Mouse (Mus musculus) liver, embryonic 11.5 days (tissue): ENCODE measurements around the gene Tapt1. TPM values are rescaled to one million over a fixed set of nuclear protein-coding genes. Genes with fewer than 3 reads are reported as not detected.

Source experiments
- ATAC-seq: fragments of 200-750 bp; cut with Nextera tagmentation; replicated peaks from 2 replicates; pipeline ENCODE4 v1.8.0; 2017; ENCODE audit warnings: moderate number of reproducible peaks, mild to moderate bottlenecking, moderate TSS enrichment, moderate library complexity; ENCODE audit not compliant: low FRiP score
- DNase-seq: peaks from one replicate; pipeline ENCODE4 v3.0.0-alpha.2; 2017; ENCODE audit warnings: low spot score
- H3K27ac ChIP-seq: fragments of 300-500 bp; sonication (generic); 2 replicates; pipeline ENCODE4 v1.5.1; 2014; ENCODE audit warnings: mild to moderate bottlenecking, low read depth, low read length, control low read depth
- H3K27me3 ChIP-seq: fragments of 300-500 bp; sonication (generic); replicated peaks from 2 replicates; pipeline ENCODE4 v1.6.1; 2014; ENCODE audit warnings: low read length, mixed read lengths; ENCODE audit not compliant: control insufficient read depth, insufficient read depth
- H3K36me3 ChIP-seq: fragments of 300-500 bp; sonication (generic); 2 replicates; pipeline ENCODE4 v1.6.1; 2014; ENCODE audit warnings: mild to moderate bottlenecking, low read length, moderate library complexity, mixed read lengths; ENCODE audit not compliant: control insufficient read depth, insufficient read depth
- H3K4me1 ChIP-seq: fragments of 300-500 bp; sonication (generic); replicated peaks from 2 replicates; pipeline ENCODE4 v1.6.1; 2014; ENCODE audit warnings: low read length, mixed read lengths; ENCODE audit not compliant: control insufficient read depth, insufficient read depth
- H3K4me2 ChIP-seq: fragments of 300-500 bp; sonication (generic); 2 replicates; pipeline ENCODE4 v1.6.1; 2014; ENCODE audit warnings: mild to moderate bottlenecking, control low read depth, moderate library complexity
- H3K4me3 ChIP-seq: fragments of 300-500 bp; sonication (generic); 2 replicates; pipeline ENCODE4 v1.5.1; 2014; ENCODE audit warnings: low read depth, low read length, control low read depth
- H3K9ac ChIP-seq: fragments of 300-500 bp; sonication (generic); 2 replicates; pipeline ENCODE4 v1.6.1; 2014; ENCODE audit warnings: low read depth, low read length, control low read depth
- H3K9me3 ChIP-seq: fragments of 300-500 bp; sonication (generic); 2 replicates; pipeline ENCODE4 v1.6.1; 2016; ENCODE audit warnings: low read length, inconsistent platforms, mixed read lengths; ENCODE audit not compliant: control insufficient read depth
- WGBS: fragments of 180-500 bp; shearing (Covaris S2); extraction: QIAGEN DNeasy Blood & Tissue Kit; methylation state at CpG from one replicate; pipeline ENCODE4 v1.1.7; 2014; 5-methylcytosine and 5-hydroxymethylcytosine counted together
- polyA plus RNA-seq: library from polyadenylated mRNA; unstranded; fragments of >200 nt; fragmentation: Nextera tagmentation; extraction: Ambion mirVana; gene quantifications from 2 replicates; pipeline ENCODE4 v1.2.1, GENCODE M21; 2014

Tapt1 gene
- polyA plus RNA-seq, 1 experiment from 2014 or later: 49.7 TPM

DNA sequence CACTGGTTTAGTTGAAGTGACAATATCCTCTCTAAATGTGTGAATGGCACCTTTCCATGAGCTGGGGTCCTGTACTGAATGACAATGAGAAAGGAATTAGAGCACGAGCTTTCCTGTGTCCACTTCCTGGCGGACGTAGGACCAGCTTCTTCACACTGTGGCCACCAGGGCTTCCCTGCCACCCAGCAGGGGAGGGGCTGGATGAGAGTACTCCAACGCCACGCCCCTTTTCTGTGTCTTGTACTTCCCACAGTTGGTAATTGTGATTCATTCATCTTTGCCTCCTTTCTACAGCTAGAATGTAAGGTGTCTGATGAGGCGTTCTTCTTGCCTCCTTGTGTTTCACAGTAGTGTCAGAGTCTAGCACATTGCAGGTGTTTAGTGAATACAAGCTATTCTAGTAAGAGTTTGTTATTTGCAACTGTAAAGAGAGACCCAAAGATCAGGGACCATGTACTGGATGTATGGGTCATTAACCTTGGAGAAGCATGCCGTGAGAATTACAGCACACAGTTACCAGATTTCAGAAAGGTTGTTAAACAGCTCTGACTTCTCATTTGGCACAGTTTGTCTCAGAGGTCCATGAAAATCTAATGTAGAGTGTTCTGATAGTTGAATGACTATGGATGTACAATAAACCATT is 29.5 kb upstream of the Tapt1 start:
- H3K36me3 ChIP-seq: no peaks in the 10 kb centered on the region
- H3K4me3 ChIP-seq: no peak overlapping the region
- H3K27ac ChIP-seq: no peak overlapping the region
- no peak overlapping the region for H3K9ac ChIP-seq
- 57% methylated on average over 7 of the region's 7 CpGs for WGBS
- H3K9me3 ChIP-seq: no peaks in the 10 kb centered on the region
- ATAC-seq: 0 out of 2 replicates have a peak, but pooled peaks have one; percentile 36
- H3K4me2 ChIP-seq: no peak overlapping the region
- no peaks in the 10 kb centered on the region for H3K27me3 ChIP-seq
- DNase-seq: no peak
- no peaks in the 10 kb centered on the region for H3K4me1 ChIP-seq

DNA sequence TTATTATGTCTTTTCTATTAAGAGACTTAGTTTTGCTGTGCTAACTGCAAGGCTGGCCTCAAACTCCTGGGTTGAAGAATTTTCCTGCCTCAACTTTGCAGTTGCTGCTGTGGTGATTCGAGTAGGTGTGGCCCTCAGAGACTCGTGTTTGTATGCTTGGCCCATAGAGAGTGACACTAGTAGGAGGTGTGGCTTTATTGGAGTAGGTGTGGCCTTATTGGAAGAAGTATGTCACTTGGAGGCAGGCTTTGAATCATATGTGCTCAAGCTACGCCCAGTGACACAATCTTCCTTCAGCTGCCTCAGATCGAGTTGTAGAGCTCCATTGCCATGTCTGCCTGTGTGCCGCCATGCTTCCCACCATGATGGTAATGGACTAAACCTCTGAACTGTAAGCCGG is 27.0 kb upstream of the Tapt1 start:
- no peak for ATAC-seq
- Histone ChIP-seq H3K4me3 (no peak overlapping the region), H3K4me2 (no peak overlapping the region), H3K9ac (no peak overlapping the region), H3K27me3 (no peaks in the 10 kb centered on the region), H3K36me3 (no peaks in the 10 kb centered on the region), H3K4me1 (no peaks in the 10 kb centered on the region), H3K9me3 (no peaks in the 10 kb centered on the region), H3K27ac (no peak overlapping the region)
- WGBS: 79% methylated on average over 6 of the region's 6 CpGs
- no peak for DNase-seq

DNA sequence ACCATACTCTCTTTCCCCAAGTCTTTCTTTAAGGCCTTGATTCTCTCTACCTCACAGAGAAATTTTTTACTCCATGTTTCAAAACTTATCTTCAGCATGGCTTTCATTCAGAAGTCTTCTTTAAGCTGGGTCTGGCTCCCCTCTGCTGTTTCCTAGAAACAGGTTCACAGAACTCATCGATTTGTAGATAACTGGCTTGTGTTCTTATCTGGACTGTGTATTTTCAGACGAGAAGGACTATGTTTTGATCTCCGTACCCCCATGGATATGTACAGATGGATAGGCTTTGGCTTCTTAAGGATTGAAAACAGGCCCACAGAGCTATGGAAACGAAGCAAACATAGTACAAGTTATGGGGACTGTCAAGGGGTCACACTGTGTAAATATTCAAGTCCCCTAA is 26.0 kb upstream of the Tapt1 start:
- Histone ChIP-seq H3K4me2 (no peak overlapping the region), H3K27me3 (no peaks in the 10 kb centered on the region), H3K4me1 (no peaks in the 10 kb centered on the region), H3K9me3 (no peaks in the 10 kb centered on the region), H3K9ac (no peak overlapping the region), H3K4me3 (no peak overlapping the region), H3K36me3 (no peaks in the 10 kb centered on the region), H3K27ac (no peak overlapping the region)
- DNase-seq: no peak
- 42% methylated on average over 4 of the region's 4 CpGs for WGBS
- ATAC-seq: no peak

DNA sequence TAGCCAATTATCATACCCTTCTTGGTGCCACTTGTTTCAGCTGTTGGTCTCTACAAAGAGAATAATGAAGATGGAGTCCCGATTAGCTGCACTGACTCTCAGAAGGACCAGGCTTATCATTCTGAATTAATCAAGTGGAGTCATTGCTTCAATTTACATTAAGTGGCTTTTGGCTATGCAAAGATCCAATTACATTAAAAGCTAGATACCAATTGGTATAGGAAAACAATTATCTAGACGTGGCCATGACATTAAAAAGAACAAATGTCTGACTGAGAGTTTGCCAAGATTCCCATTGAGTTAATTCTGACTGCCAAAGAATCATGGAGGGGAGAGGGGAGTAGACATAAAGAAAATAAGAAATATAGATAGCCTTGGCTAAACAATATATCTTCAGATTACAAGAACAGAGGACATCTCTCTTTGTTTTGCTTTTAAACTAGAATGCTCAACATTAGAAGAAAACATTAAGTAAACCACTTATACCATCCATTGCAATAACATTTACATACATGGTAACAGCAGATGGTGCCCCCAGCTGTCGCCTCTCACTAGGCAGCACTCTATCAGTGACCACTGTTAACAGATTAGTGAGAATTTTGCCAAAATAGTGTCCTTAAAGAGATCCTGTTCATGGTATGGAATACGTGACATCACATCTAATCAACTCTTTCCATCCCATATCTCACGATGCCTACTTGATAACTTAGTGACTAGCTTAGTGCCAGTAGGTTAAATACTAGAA is 24.0 kb upstream of the Tapt1 start:
- Histone ChIP-seq H3K27ac (no peak overlapping the region), H3K36me3 (no peaks in the 10 kb centered on the region)

DNA sequence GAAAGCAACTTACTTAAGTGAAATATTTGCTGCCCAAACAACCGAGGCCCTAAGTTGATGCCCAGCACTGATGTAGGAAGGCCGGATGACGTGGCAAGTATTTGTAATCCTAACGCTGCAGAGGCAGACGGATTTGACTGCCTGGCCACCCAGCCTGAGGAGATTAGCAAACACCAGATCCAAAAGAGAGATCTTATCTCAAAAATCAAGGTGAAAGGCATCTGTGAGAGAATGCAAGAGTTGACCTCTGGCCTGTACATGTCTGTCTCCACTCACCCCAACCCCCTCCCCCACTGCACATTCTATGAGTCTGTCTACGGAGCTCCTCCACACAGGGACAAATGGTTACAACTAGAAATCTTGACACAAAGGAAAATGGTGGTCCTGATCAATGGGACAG is 22.9 kb upstream of the Tapt1 start:
- Histone ChIP-seq H3K4me3 (no peak overlapping the region), H3K4me1 (no peaks in the 10 kb centered on the region), H3K27me3 (no peaks in the 10 kb centered on the region), H3K9ac (no peak overlapping the region), H3K9me3 (no peaks in the 10 kb centered on the region), H3K36me3 (no peaks in the 10 kb centered on the region), H3K4me2 (no peak overlapping the region), H3K27ac (no peak overlapping the region)
- DNase-seq (no peak), ATAC-seq (no peak; the same call in 1 of the 2 replicates)
- 64% methylated on average over 6 of the region's 6 CpGs for WGBS

More for the DNA sequence above, 24.0 kb upstream of the Tapt1 start:
- no peak overlapping the region for H3K9ac ChIP-seq
- 82% methylated on average over 5 of the region's 5 CpGs for WGBS
- ATAC-seq (no peak), DNase-seq (no peak)
- H3K9me3 ChIP-seq: no peaks in the 10 kb centered on the region
- H3K4me1 ChIP-seq: no peaks in the 10 kb centered on the region
- no peak overlapping the region for H3K4me2 ChIP-seq
- no peak overlapping the region for H3K4me3 ChIP-seq
- no peaks in the 10 kb centered on the region for H3K27me3 ChIP-seq

DNA sequence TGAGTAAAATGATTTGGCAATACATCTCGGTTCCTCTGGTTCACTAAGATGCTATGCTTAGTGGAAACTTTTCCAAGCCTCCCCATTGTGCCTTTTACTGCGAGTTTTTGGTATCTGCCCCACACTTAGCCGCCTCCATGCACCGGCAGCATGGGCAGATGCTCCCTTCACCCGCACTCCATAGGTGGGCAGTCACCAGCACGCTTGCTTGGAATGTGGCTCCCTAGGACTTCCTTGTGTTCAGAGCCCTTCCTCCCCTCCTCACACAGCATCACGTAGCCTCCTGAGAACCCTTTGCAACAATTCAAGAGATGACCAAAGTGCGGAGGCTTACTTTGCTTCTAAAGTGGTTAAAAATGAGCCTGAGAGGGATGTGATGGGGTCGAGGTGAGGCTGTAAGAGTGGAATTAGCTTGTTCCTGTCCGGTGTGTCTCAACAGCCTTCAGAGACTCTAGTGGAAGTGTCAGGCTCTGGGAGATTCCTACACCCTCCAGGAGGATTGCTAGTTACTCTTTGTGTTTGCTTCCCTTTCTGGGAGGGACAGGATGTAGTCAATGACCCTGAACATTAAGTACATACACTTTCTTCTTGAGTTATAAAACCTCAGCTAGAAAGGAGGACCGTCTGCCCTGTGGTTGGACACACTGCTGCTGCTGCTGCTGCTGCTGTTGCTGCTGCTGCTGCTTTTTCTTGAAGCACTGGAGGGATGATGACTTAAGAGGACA is 20.2 kb upstream of the Tapt1 start:
- Histone ChIP-seq H3K27ac (no peak overlapping the region), H3K4me3 (no peak overlapping the region), H3K9ac (no peak overlapping the region), H3K27me3 (no peaks in the 10 kb centered on the region), H3K36me3 (no peaks in the 10 kb centered on the region), H3K4me1 (no peaks in the 10 kb centered on the region), H3K4me2 (no peak overlapping the region), H3K9me3 (no peaks in the 10 kb centered on the region)
- ATAC-seq (no peak), DNase-seq (no peak)
- WGBS: 42% methylated on average over 11 of the region's 11 CpGs

DNA sequence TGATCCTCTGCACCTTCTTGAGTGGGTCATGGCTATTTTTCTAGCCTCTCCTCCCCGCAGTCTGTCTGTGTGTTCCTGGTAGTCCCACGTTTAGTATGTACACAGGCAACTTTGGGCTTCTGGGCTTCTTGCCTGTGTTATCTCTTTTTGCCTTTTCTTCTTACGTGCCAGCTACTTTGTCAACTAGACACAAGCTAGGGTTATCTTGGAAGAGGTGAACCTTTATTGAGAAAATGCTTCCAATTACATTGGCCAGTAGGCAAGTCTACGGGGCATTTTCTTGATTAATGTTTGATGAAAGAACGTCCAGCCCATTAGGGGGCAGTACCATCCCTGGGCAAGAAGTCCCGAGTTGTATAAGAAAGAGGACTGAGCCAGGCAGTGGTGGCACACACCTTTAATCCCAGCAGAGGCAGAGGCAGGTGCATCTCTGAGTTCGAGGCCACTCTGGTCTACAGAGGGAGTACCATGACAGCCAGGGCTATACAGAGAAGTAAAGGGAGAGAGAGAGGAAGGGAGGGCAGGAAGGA is 18.5 kb upstream of the Tapt1 start:
- Histone ChIP-seq H3K4me2 (no peak overlapping the region), H3K9me3 (no peaks in the 10 kb centered on the region), H3K27me3 (no peaks in the 10 kb centered on the region), H3K36me3 (no peaks in the 10 kb centered on the region), H3K27ac (no peak overlapping the region), H3K9ac (no peak overlapping the region), H3K4me3 (no peak overlapping the region), H3K4me1 (no peaks in the 10 kb centered on the region)
- WGBS: 55% methylated on average over 7 of the region's 7 CpGs
- ATAC-seq (no peak), DNase-seq (no peak)

DNA sequence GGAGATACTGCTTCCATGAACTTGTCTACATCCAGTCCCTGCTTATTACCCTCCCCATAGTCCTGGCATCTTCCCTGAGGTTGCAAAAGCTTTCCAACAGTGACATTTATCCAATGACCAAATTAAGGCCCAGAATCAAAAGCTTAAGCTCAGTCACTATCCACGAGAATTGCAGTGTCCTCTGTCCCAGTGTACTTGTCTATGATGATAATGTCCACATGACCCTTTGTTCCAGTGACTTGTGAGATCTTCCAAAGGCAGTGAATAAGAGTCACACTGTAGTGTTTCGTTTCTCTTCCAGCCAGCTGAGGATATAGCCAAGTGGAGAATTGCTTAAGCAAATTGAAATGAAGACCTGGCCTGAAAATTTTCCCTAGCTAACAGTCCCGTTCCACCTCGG is 16.4 kb upstream of the Tapt1 start:
- DNase-seq (no peak), ATAC-seq (no peak)
- H3K9ac ChIP-seq: no peak overlapping the region
- no peaks in the 10 kb centered on the region for H3K27me3 ChIP-seq
- H3K36me3 ChIP-seq: no peaks in the 10 kb centered on the region
- no peak overlapping the region for H3K27ac ChIP-seq
- H3K4me3 ChIP-seq: no peak overlapping the region
- H3K4me1 ChIP-seq: 0 out of 2 replicates have a peak, but pooled peaks cover 6% of the 10 kb centered on the region
- H3K4me2 ChIP-seq: no peak overlapping the region
- 74% methylated on average over 4 of the region's 4 CpGs for WGBS
- no peaks in the 10 kb centered on the region for H3K9me3 ChIP-seq
